Mouse (Mus musculus): ENCODE results near the gene Mphosph10. TPM values are rescaled to one million over a fixed set of nuclear protein-coding genes. Genes with fewer than 3 reads are reported as not detected.

Gene Mphosph10
- polyA plus RNA-seq, 1 experiment, result 0.09 TPM

GRCm38 (mm10) chr7:64354206-64354605, 37.9 kb downstream of the Mphosph10 start:
- Histone ChIP-seq H3K4me3 (ENCODE audit: low read depth, low read length) (no peak overlapping the region), H3K27ac (ENCODE audit: insufficient read depth, low read depth, low read length) (no peak overlapping the region), H3K36me3 (ENCODE audit: control insufficient read depth, insufficient read depth, low read length) (peaks cover 8% of the 10 kb centered on the region), H3K4me1 (ENCODE audit: control insufficient read depth, insufficient read depth, insufficient read length, low read length) (no peaks in the 10 kb centered on the region), H3K27me3 (ENCODE audit: control insufficient read depth, insufficient read depth, low read length) (no peaks in the 10 kb centered on the region)
- TF ChIP-seq POLR2A (IDR thresholded peaks at IDR 0.05; ENCODE audit: low read depth, low read length) (no peak), CTCF (IDR thresholded peaks at IDR 0.05; ENCODE audit: extremely low read depth, insufficient read length, insufficient replicate concordance, low read depth, low read length) (no peak)
- 74% methylated on average over 14 of the region's 14 CpGs for WGBS

- no peak overlapping the region for H3K27ac ChIP-seq (ENCODE audit: insufficient read depth, low read depth, low read length)
- no peak for TF ChIP-seq CTCF (IDR thresholded peaks at IDR 0.05; ENCODE audit: extremely low read depth, insufficient read length, insufficient replicate concordance, low read depth, low read length)
- no peak for TF ChIP-seq POLR2A (IDR thresholded peaks at IDR 0.05; ENCODE audit: low read depth, low read length)
- 77% methylated on average over 4 of the region's 4 CpGs for WGBS
These were observed 41.0 kb downstream of the Mphosph10 start for GRCm38 (mm10) chr7:64351087-64351486.

DNA sequence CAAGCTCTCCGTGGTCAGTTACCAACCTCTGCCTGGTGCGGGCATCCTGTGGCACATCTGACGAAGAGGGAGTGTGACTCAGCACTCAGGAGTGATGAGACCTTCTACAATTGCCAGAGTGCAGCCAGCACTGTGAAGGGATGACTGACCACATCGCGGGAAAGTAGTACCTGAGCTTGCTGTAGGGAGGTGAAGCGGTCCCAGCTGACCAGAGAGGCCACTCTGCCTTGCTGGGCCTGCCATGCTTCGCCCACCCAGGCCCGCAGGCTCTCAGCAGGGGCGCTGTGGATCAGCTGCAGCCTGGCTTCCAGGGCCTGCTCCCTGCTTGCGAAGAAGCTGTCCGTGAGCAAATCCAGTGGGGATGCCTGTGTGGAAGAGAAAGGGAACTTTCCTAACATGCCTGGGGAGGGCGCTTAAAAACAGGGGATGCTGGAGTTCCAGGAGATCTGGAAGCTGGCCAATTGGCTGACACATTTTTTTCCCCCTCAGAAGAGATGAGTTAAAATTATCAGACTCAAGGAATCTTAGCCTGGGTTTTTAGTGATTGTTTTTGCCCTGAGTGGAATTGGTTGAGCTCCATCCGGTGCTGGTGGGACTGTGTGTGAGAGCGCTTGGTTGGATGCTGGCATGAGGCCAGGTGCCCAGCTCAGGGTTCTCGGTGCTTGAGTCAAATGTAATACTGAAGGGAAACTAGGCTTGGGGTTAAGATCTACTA, 42.8 kb downstream of the Mphosph10 start:
- Histone ChIP-seq H3K27me3 (ENCODE audit: control insufficient read depth, insufficient read depth, low read length) (no peaks in the 10 kb centered on the region), H3K36me3 (ENCODE audit: control insufficient read depth, insufficient read depth, low read length) (peaks cover 19% of the 10 kb centered on the region), H3K27ac (ENCODE audit: insufficient read depth, low read depth, low read length) (no peak overlapping the region), H3K4me1 (ENCODE audit: control insufficient read depth, insufficient read depth, insufficient read length, low read length) (no peaks in the 10 kb centered on the region), H3K4me3 (ENCODE audit: low read depth, low read length) (no peak overlapping the region)
- TF ChIP-seq POLR2A (IDR thresholded peaks at IDR 0.05; ENCODE audit: low read depth, low read length) (no peak), CTCF (IDR thresholded peaks at IDR 0.05; ENCODE audit: extremely low read depth, insufficient read length, insufficient replicate concordance, low read depth, low read length) (no peak)
- WGBS, result 89% methylated on average over 15 of the region's 15 CpGs

More at GRCm38 (mm10) chr7:64351087-64351486, 41.0 kb downstream of the Mphosph10 start:
- no peak overlapping the region for H3K4me3 ChIP-seq (ENCODE audit: low read depth, low read length)
- peaks cover 17% of the 10 kb centered on the region for H3K36me3 ChIP-seq (ENCODE audit: control insufficient read depth, insufficient read depth, low read length)
- no peaks in the 10 kb centered on the region for H3K4me1 ChIP-seq (ENCODE audit: control insufficient read depth, insufficient read depth, insufficient read length, low read length)
- H3K27me3 ChIP-seq (ENCODE audit: control insufficient read depth, insufficient read depth, low read length), result no peaks in the 10 kb centered on the region

DNA sequence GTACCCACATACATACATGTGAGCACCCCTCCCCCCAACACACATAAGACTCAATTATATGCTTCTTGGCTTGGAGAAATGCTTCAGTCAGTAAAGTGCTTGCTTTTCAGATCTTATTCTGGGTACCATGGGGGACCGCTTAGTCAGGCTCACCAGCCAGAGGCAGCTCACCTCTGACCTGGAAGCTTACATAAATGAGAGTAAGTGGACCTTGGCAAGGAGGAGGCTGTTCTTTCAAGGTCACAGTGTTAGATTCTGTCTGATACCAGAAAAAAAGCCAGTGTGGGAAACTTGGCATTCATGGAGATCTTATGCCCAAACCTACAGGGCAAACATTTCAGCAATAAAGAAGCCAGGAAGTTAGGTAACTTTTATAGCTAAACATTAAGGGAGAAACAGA, 44.3 kb downstream of the Mphosph10 start:
- Histone ChIP-seq H3K27ac (ENCODE audit: insufficient read depth, low read depth, low read length) (no peak overlapping the region), H3K4me3 (ENCODE audit: low read depth, low read length) (no peak overlapping the region), H3K36me3 (ENCODE audit: control insufficient read depth, insufficient read depth, low read length) (peaks cover 18% of the 10 kb centered on the region), H3K4me1 (ENCODE audit: control insufficient read depth, insufficient read depth, insufficient read length, low read length) (no peaks in the 10 kb centered on the region), H3K27me3 (ENCODE audit: control insufficient read depth, insufficient read depth, low read length) (no peaks in the 10 kb centered on the region)
- WGBS, result 98% methylated on average over 1 of the region's 1 CpGs
- no peak for TF ChIP-seq POLR2A (IDR thresholded peaks at IDR 0.05; ENCODE audit: low read depth, low read length)

GRCm38 (mm10) chr7:64332686-64333085, 59.4 kb downstream of the Mphosph10 start:
- Histone ChIP-seq H3K4me1 (ENCODE audit: control insufficient read depth, insufficient read depth, insufficient read length, low read length) (no peaks in the 10 kb centered on the region), H3K27ac (ENCODE audit: insufficient read depth, low read depth, low read length) (no peak overlapping the region), H3K27me3 (ENCODE audit: control insufficient read depth, insufficient read depth, low read length) (no peaks in the 10 kb centered on the region), H3K4me3 (ENCODE audit: low read depth, low read length) (no peak overlapping the region), H3K36me3 (ENCODE audit: control insufficient read depth, insufficient read depth, low read length) (peaks cover 31% of the 10 kb centered on the region)
- TF ChIP-seq CTCF (IDR thresholded peaks at IDR 0.05; ENCODE audit: extremely low read depth, insufficient read length, insufficient replicate concordance, low read depth, low read length), result no peak
- no peak for TF ChIP-seq POLR2A (IDR thresholded peaks at IDR 0.05; ENCODE audit: low read depth, low read length)
- 80% methylated on average over 1 of the region's 1 CpGs for WGBS

GRCm38 (mm10) chr7:64331309-64331708, 60.8 kb downstream of the Mphosph10 start:
- H3K4me1 ChIP-seq (ENCODE audit: control insufficient read depth, insufficient read depth, insufficient read length, low read length), result no peaks in the 10 kb centered on the region
- peaks cover 27% of the 10 kb centered on the region for H3K36me3 ChIP-seq (ENCODE audit: control insufficient read depth, insufficient read depth, low read length)
- H3K27me3 ChIP-seq (ENCODE audit: control insufficient read depth, insufficient read depth, low read length), result no peaks in the 10 kb centered on the region
- no peak overlapping the region for H3K4me3 ChIP-seq (ENCODE audit: low read depth, low read length)
- 91% methylated on average over 3 of the region's 3 CpGs for WGBS
- TF ChIP-seq POLR2A (IDR thresholded peaks at IDR 0.05; ENCODE audit: low read depth, low read length) (no peak), CTCF (IDR thresholded peaks at IDR 0.05; ENCODE audit: extremely low read depth, insufficient read length, insufficient replicate concordance, low read depth, low read length) (no peak)
- no peak overlapping the region for H3K27ac ChIP-seq (ENCODE audit: insufficient read depth, low read depth, low read length)

GRCm38 (mm10) chr7:64327486-64327885, 64.6 kb downstream of the Mphosph10 start:
- peaks cover 13% of the 10 kb centered on the region for H3K36me3 ChIP-seq (ENCODE audit: control insufficient read depth, insufficient read depth, low read length)
- H3K27ac ChIP-seq (ENCODE audit: insufficient read depth, low read depth, low read length), result no peak overlapping the region
- 91% methylated on average over 4 of the region's 4 CpGs for WGBS
- no peaks in the 10 kb centered on the region for H3K4me1 ChIP-seq (ENCODE audit: control insufficient read depth, insufficient read depth, insufficient read length, low read length)
- no peaks in the 10 kb centered on the region for H3K27me3 ChIP-seq (ENCODE audit: control insufficient read depth, insufficient read depth, low read length)
- no peak overlapping the region for H3K4me3 ChIP-seq (ENCODE audit: low read depth, low read length)
- TF ChIP-seq CTCF (IDR thresholded peaks at IDR 0.05; ENCODE audit: extremely low read depth, insufficient read length, insufficient replicate concordance, low read depth, low read length) (no peak), POLR2A (IDR thresholded peaks at IDR 0.05; ENCODE audit: low read depth, low read length) (no peak)
